Mouse (Mus musculus) testis, adult 2 months (tissue): ENCODE data around the gene Defb23. TPM values are rescaled to one million over a fixed set of nuclear protein-coding genes. Genes with fewer than 3 reads are reported as not detected.

ENCODE experiments used
- H3K27ac ChIP-seq: fragments of 200-500 bp; 2 replicates; pipeline ENCODE4 v1.5.1; 2012; ENCODE audit warnings: low read depth, low read length; ENCODE audit not compliant: control insufficient read depth, insufficient read depth
- H3K27me3 ChIP-seq: fragments of 200-500 bp; 2 replicates; pipeline ENCODE4 v1.6.1; 2012; ENCODE audit warnings: mild to moderate bottlenecking, low read length, moderate library complexity; ENCODE audit not compliant: control insufficient read depth, insufficient read depth
- H3K36me3 ChIP-seq: fragments of 200-500 bp; 2 replicates; pipeline ENCODE4 v1.6.1; 2012; ENCODE audit warnings: mild to moderate bottlenecking, low read length; ENCODE audit not compliant: control insufficient read depth, insufficient read depth
- H3K4me1 ChIP-seq: fragments of 200-500 bp; 2 replicates; pipeline ENCODE4 v1.6.1; 2012; ENCODE audit warnings: low read length; ENCODE audit not compliant: control insufficient read depth, insufficient read depth
- H3K4me3 ChIP-seq: fragments of 200-500 bp; 2 replicates; pipeline ENCODE4 v1.5.1; 2012; ENCODE audit warnings: low read depth, mild to moderate bottlenecking, low read length, moderate library complexity, mixed read lengths; ENCODE audit not compliant: control insufficient read depth
- CTCF ChIP-seq: fragments of 200-500 bp; IDR thresholded peaks from 2 replicates; pipeline ENCODE4 v1.5.1; 2012; ENCODE audit warnings: low read depth, mild to moderate bottlenecking, inconsistent platforms, low read length, moderate library complexity; ENCODE audit not compliant: control insufficient read depth, insufficient read depth, insufficient replicate concordance
- POLR2A ChIP-seq: fragments of 200-500 bp; IDR thresholded peaks from 2 replicates; pipeline ENCODE4 v1.6.1; 2012; ENCODE audit warnings: low read depth, mild to moderate bottlenecking, inconsistent platforms, low read length, moderate library complexity; ENCODE audit not compliant: control insufficient read depth
- polyA plus RNA-seq: library from polyadenylated mRNA; depleted of rRNA; stranded (reverse); fragments of >200 nt; gene quantifications from 2 replicates; pipeline ENCODE4 v1.2.3, GENCODE M21; 2012; rRNA removed

Gene Defb23
- 1.4 TPM in 1 of 2 replicates, not detected in the other for polyA plus RNA-seq

DNA sequence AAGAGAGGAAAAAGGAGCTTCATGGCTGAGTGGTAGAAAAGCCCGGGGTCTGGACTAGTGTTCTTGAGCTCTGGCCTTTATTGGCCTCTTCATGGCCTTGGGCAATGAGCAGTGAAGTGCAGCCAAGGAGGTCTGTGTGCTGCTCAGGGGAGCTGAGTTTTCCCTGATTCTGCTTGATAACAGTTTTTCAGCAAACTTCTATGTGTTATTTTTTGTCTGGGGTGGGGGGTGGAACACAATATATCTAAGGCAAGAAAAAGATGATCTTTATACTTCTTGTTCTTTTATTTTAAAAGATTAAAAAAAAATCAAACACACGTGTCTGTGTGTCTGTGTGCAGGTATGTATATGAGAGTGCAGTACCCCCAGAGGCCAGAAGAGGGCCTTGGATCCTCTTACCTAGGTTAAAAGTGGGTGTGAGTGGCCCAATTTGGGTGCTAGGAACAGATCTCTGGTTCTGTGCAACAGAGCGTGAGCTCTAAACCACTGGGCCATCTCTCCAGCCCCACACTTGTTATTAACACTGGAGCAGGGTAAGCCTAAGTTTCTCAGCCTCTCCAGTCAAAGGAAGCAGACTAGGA is at the start of gene Defb23:
Gene Defb23, minus strand, starts transcription at position 51 of the 581 bp plus-strand sequence.
- Histone ChIP-seq H3K27me3 (no peaks in the 10 kb centered on the region), H3K4me3 (no peak within 1 kb of the TSS), H3K36me3 (no peaks in the 10 kb centered on the region), H3K27ac (no peak within 1 kb of the TSS), H3K4me1 (no peaks in the 10 kb centered on the region)
- no peak for TF ChIP-seq CTCF
- no peak for TF ChIP-seq POLR2A

DNA sequence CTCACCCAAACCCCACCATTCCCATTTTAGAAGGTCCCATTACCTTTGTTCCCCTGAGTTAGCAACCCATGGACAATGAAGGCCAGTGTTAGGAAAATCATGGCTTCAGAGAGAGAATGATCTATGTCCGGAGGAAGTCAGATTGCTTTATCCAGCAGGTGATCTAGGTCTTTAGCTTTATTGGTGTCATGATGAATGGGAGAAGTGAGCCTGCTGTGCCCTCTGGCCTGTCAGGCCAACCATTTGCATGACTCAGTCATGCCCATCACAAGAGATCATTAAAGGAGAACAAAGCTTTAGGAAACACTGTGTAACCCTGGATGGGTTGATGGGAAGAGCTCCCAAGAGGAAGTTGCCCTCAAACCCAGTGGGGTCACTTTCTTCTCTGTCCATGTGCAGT is 47.2 kb upstream of the Defb23 start, which contains the start of gene Defb26:
Gene Defb26, minus strand, starts transcription at position 101 of the 400 bp plus-strand sequence.
- Histone ChIP-seq H3K4me1 (no peaks in the 10 kb centered on the region), H3K36me3 (no peaks in the 10 kb centered on the region), H3K27ac (no peak within 1 kb of the TSS), H3K27me3 (no peaks in the 10 kb centered on the region), H3K4me3 (no peak within 1 kb of the TSS)
- no peak for TF ChIP-seq CTCF
- no peak for TF ChIP-seq POLR2A

DNA sequence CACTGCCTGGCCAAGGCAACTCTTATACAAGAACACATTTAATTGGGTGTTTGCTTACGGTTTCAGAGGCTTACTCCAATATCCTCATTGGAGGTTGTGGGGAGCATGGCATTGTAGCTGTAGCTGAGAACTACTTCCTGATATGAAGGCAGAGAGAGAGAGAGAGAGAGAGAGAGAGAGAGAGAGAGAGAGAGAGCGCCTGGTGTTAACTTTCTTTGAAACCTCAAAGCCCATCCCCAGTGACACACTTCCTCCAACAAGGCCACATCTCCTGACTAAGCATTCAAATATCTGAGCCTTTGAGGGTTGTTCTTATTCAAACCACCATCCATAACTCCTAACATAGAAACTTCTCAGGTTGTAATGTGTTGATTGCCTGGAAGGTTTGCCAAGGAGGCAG is 39.5 kb upstream of the Defb23 start:
- Histone ChIP-seq H3K4me1 (no peaks in the 10 kb centered on the region), H3K27ac (no peak overlapping the region), H3K4me3 (no peak overlapping the region), H3K27me3 (no peaks in the 10 kb centered on the region), H3K36me3 (no peaks in the 10 kb centered on the region)
- TF ChIP-seq CTCF (no peak), POLR2A (no peak)

DNA sequence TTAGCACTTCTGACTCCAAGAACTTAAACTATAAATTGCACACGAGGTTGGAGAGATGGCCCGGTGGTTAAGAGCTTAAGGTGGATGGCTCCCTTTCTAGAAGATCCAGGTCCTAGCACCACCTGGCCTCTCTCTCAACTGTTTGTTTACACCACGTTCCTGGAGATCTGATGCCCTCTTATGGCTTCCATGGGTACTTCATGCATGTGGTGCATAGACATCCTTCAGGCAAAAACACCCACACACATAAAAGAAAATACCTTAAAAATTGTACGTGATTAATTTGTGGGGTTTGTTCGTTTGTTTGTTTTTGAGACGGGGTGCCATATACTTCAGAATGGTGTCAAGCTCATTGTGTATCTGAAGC is 36.4 kb upstream of the Defb23 start:
- H3K4me3 ChIP-seq: no peak overlapping the region
- H3K4me1 ChIP-seq: no peaks in the 10 kb centered on the region
- H3K36me3 ChIP-seq: no peaks in the 10 kb centered on the region
- TF ChIP-seq POLR2A (no peak), CTCF (no peak)
- no peak overlapping the region for H3K27ac ChIP-seq
- H3K27me3 ChIP-seq: no peaks in the 10 kb centered on the region

DNA sequence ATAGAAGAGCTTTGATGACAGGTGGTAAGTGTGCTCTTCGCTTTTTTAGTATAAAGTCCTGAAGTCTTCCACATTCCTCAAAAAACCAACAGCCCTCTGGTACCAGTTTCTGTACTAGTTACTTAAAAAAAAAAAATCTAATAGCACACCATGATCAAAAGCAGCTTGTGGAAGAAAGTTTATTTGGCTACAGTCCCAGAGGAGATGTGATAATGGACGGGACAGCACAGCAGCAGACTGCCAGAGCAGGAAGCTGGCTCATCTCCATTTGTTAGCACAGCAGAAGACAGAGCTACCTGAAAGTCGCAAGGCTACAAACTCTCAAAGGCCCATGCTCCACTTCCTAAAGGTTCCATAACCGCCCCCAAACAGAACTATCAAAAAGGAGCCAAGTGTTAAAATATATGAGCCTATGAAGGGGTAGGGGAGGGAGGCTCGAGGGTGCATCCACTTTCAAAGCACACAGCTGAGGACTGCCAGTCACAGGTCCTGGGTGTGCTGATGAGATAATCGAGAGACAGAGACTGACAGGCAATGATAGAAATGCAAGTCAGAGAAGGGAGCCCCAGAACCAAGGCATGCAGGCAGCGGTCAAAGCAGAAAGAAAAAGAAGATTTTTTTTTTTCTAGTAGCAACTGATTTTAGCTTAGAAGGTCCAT is 35.9 kb upstream of the Defb23 start:
- no peak overlapping the region for H3K27ac ChIP-seq
- no peaks in the 10 kb centered on the region for H3K4me1 ChIP-seq
- H3K36me3 ChIP-seq: no peaks in the 10 kb centered on the region
- H3K27me3 ChIP-seq: no peaks in the 10 kb centered on the region
- TF ChIP-seq POLR2A (no peak), CTCF (no peak)
- no peak overlapping the region for H3K4me3 ChIP-seq

DNA sequence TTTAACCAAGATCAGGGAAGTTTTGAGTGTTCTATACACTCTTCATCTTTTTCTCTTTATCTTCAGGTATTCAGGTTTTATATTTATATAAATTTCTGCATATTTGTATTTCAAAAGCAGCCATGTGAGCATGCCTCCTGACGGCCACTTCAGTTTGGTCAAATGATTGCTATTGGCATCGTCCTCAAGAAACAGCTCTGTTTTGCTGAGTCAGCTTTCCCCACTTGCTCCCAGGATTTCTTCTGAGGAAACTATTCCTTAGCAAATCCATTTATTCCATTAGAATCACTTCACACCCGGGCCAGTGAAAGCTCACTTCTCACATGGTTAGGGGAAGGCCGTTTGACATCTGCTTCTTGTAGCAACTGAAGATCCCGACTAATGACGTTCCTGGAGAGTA is 33.6 kb upstream of the Defb23 start:
- TF ChIP-seq POLR2A (no peak), CTCF (no peak)
- no peak overlapping the region for H3K27ac ChIP-seq
- no peaks in the 10 kb centered on the region for H3K4me1 ChIP-seq
- H3K4me3 ChIP-seq: no peak overlapping the region
- no peaks in the 10 kb centered on the region for H3K36me3 ChIP-seq
- H3K27me3 ChIP-seq: no peaks in the 10 kb centered on the region

DNA sequence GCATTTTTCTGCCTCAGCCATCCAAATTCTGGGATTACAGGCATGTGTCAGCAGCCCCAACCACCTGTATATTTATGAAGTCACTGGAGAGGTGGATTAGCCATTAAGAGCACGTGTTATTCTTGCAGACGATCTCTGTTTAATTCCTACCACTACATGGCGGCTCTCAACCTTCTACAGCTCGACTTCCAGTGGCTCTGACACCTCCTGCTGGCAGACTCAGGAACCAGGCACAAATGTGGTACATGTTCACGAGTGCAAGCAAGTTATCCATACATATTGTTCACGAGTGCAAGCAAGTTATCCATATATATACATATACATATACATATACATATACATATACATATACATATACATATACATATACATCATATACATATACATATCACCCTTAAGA is 28.7 kb upstream of the Defb23 start:
- no peaks in the 10 kb centered on the region for H3K36me3 ChIP-seq
- TF ChIP-seq CTCF (no peak), POLR2A (no peak)
- H3K27me3 ChIP-seq: no peaks in the 10 kb centered on the region
- no peaks in the 10 kb centered on the region for H3K4me1 ChIP-seq
- H3K27ac ChIP-seq: no peak overlapping the region
- no peak overlapping the region for H3K4me3 ChIP-seq

DNA sequence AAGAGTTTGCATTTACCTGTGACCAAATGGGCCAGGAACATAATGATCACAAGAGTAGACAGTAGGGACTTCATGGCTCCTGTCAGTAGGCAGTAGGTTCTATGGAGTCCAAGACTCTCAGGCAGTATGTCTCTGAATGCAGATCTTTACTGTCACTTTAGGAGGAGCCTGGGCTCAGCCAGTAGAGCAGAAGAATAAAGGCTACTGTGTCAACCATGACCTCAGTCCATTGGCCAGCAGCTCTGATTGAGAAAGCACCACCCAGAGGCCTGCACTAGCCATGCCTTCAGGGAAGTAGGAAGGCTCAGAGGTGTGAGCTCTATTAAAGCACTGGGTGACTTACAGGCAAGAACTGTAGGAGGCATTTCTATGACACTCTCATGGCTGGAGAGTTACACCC is 25.6 kb upstream of the Defb23 start, which contains the start of gene Defb22:
Gene Defb22, minus strand, starts transcription at position 101 of the 400 bp plus-strand sequence.
- H3K27ac ChIP-seq: no peak within 1 kb of the TSS
- no peak for TF ChIP-seq CTCF
- TF ChIP-seq POLR2A: no peak
- H3K4me3 ChIP-seq: no peak within 1 kb of the TSS
- H3K27me3 ChIP-seq: no peaks in the 10 kb centered on the region
- no peaks in the 10 kb centered on the region for H3K4me1 ChIP-seq
- H3K36me3 ChIP-seq: no peaks in the 10 kb centered on the region
